Mouse (Mus musculus): ENCODE data around the gene Eral1. TPM values are rescaled to one million over a fixed set of nuclear protein-coding genes. Genes with fewer than 3 reads are reported as not detected.

Gene Eral1
- polyA plus RNA-seq, 1 experiment from 2014 or later = 32.4 TPM

DNA sequence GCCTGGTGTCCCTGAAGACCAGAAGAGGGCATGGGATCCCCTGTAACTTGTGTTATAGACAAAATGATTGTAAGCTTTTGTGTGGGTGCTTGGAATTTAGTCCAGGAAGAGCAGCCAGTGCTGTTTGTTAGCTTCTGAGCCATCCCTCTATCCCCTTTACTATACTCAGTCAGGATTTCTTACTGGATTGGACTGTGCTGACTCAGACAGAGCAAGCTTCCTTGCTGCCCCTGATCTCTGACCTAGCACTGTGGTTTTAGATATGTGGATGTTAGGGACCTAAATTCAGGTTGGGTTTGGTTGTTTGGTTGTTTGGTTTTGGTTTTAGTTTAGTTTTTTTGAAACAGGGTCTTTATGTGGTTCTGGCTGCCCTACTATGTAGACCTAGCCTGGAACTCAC is 38.3 kb upstream of the Eral1 start:
- Histone ChIP-seq H3K9ac (ENCODE audit: low read length) (no peak overlapping the region), H3K27me3 (replicated peaks; ENCODE audit: control insufficient read depth, insufficient read depth, low read length) (no peaks in the 10 kb centered on the region), H3K27ac (ENCODE audit: low read depth) (no peak overlapping the region), H3K4me1 (replicated peaks; ENCODE audit: control insufficient read depth, insufficient read depth, low read length) (peaks cover 17% of the 10 kb centered on the region; the same call in 1 of the 2 replicates), H3K4me2 (ENCODE audit: low read length) (no peak overlapping the region), H3K36me3 (ENCODE audit: control insufficient read depth, insufficient read depth, low read length) (no peaks in the 10 kb centered on the region), H3K4me3 (ENCODE audit: low read depth, low read length) (no peak overlapping the region), H3K9me3 (ENCODE audit: control insufficient read depth, low read length) (no peaks in the 10 kb centered on the region)
- DNase-seq (ENCODE audit: low spot score) = no peak
- ATAC-seq (replicated peaks; ENCODE audit: low FRiP score, low TSS enrichment, low read depth) = no peak

- Histone ChIP-seq H3K27ac (ENCODE audit: low read depth) (peak overlapping the region; percentile 3; the same call in 1 of the 2 replicates), H3K4me1 (replicated peaks; ENCODE audit: control insufficient read depth, insufficient read depth, low read length) (peaks cover 16% of the 10 kb centered on the region; the same call in 1 of the 2 replicates), H3K4me2 (ENCODE audit: low read length) (peak overlapping the region; percentile 70), H3K27me3 (replicated peaks; ENCODE audit: control insufficient read depth, insufficient read depth, low read length) (no peaks in the 10 kb centered on the region), H3K9me3 (ENCODE audit: control insufficient read depth, low read length) (no peaks in the 10 kb centered on the region), H3K4me3 (ENCODE audit: low read depth, low read length) (peak overlapping the region; percentile 62), H3K36me3 (ENCODE audit: control insufficient read depth, insufficient read depth, low read length) (no peaks in the 10 kb centered on the region), H3K9ac (ENCODE audit: low read length) (peak overlapping the region; percentile 61)
- 9% methylated on average over 5 of the region's 5 CpGs for WGBS
- ATAC-seq (replicated peaks; ENCODE audit: low FRiP score, low TSS enrichment, low read depth) = no peak
- no peak for DNase-seq (ENCODE audit: low spot score)
Observed at GRCm38 (mm10) chr11:78116146-78116410, 35.9 kb upstream of the Eral1 start.

- peak overlapping the region; percentile 62 for H3K4me3 ChIP-seq (ENCODE audit: low read depth, low read length)
- H3K4me1 ChIP-seq (replicated peaks; ENCODE audit: control insufficient read depth, insufficient read depth, low read length) = peaks cover 14% of the 10 kb centered on the region; the same call in 1 of the 2 replicates
- peak; percentile 92 for DNase-seq (ENCODE audit: low spot score)
- 1% methylated on average over 37 of the region's 37 CpGs for WGBS
- H3K27ac ChIP-seq (ENCODE audit: low read depth) = peak overlapping the region; percentile 57
- no peaks in the 10 kb centered on the region for H3K27me3 ChIP-seq (replicated peaks; ENCODE audit: control insufficient read depth, insufficient read depth, low read length)
- peak overlapping the region; percentile 70 for H3K4me2 ChIP-seq (ENCODE audit: low read length)
- ATAC-seq (replicated peaks; ENCODE audit: low FRiP score, low TSS enrichment, low read depth) = peak; percentile 100
- H3K9ac ChIP-seq (ENCODE audit: low read length) = peak overlapping the region; percentile 61
- no peaks in the 10 kb centered on the region for H3K36me3 ChIP-seq (ENCODE audit: control insufficient read depth, insufficient read depth, low read length)
- H3K9me3 ChIP-seq (ENCODE audit: control insufficient read depth, low read length) = no peaks in the 10 kb centered on the region
Observed at GRCm38 (mm10) chr11:78115367-78116145, 35.4 kb upstream of the Eral1 start.

- H3K36me3 ChIP-seq (ENCODE audit: control insufficient read depth, insufficient read depth, low read length) = no peaks in the 10 kb centered on the region
- H3K4me2 ChIP-seq (ENCODE audit: low read length) = peak overlapping the region; percentile 70
- 5% methylated on average over 19 of the region's 19 CpGs for WGBS
- H3K4me3 ChIP-seq (ENCODE audit: low read depth, low read length) = peak overlapping the region; percentile 62
- peak; percentile 54 for DNase-seq (ENCODE audit: low spot score)
- no peak for ATAC-seq (replicated peaks; ENCODE audit: low FRiP score, low TSS enrichment, low read depth)
- peak overlapping the region; percentile 61 for H3K9ac ChIP-seq (ENCODE audit: low read length)
- H3K9me3 ChIP-seq (ENCODE audit: control insufficient read depth, low read length) = no peaks in the 10 kb centered on the region
- peak overlapping the region; percentile 57 for H3K27ac ChIP-seq (ENCODE audit: low read depth)
- peaks cover 8% of the 10 kb centered on the region; the same call in 1 of the 2 replicates for H3K4me1 ChIP-seq (replicated peaks; ENCODE audit: control insufficient read depth, insufficient read depth, low read length)
- H3K27me3 ChIP-seq (replicated peaks; ENCODE audit: control insufficient read depth, insufficient read depth, low read length) = no peaks in the 10 kb centered on the region
Observed at GRCm38 (mm10) chr11:78114676-78115366, 34.6 kb upstream of the Eral1 start.

GRCm38 (mm10) chr11:78113616-78114015 is 33.4 kb upstream of the Eral1 start:
- H3K9me3 ChIP-seq (ENCODE audit: control insufficient read depth, low read length) = no peaks in the 10 kb centered on the region
- ATAC-seq (replicated peaks; ENCODE audit: low FRiP score, low TSS enrichment, low read depth) (no peak), DNase-seq (ENCODE audit: low spot score) (no peak)
- no peak overlapping the region for H3K27ac ChIP-seq (ENCODE audit: low read depth)
- no peaks in the 10 kb centered on the region for H3K27me3 ChIP-seq (replicated peaks; ENCODE audit: control insufficient read depth, insufficient read depth, low read length)
- H3K9ac ChIP-seq (ENCODE audit: low read length) = no peak overlapping the region
- peaks cover 7% of the 10 kb centered on the region; the same call in 1 of the 2 replicates for H3K4me1 ChIP-seq (replicated peaks; ENCODE audit: control insufficient read depth, insufficient read depth, low read length)
- no peak overlapping the region for H3K4me2 ChIP-seq (ENCODE audit: low read length)
- no peaks in the 10 kb centered on the region for H3K36me3 ChIP-seq (ENCODE audit: control insufficient read depth, insufficient read depth, low read length)
- no peak overlapping the region for H3K4me3 ChIP-seq (ENCODE audit: low read depth, low read length)
- 87% methylated on average over 2 of the region's 2 CpGs for WGBS

GRCm38 (mm10) chr11:78104501-78104900 is 24.3 kb upstream of the Eral1 start:
- no peaks in the 10 kb centered on the region for H3K27me3 ChIP-seq (replicated peaks; ENCODE audit: control insufficient read depth, insufficient read depth, low read length)
- no peak overlapping the region for H3K27ac ChIP-seq (ENCODE audit: low read depth)
- H3K36me3 ChIP-seq (ENCODE audit: control insufficient read depth, insufficient read depth, low read length) = peaks cover 13% of the 10 kb centered on the region; the same call in 1 of the 2 replicates
- WGBS = 96% methylated on average over 5 of the region's 5 CpGs
- no peak overlapping the region for H3K4me3 ChIP-seq (ENCODE audit: low read depth, low read length)
- no peaks in the 10 kb centered on the region for H3K4me1 ChIP-seq (replicated peaks; ENCODE audit: control insufficient read depth, insufficient read depth, low read length)
- H3K4me2 ChIP-seq (ENCODE audit: low read length) = no peak overlapping the region
- ATAC-seq (replicated peaks; ENCODE audit: low FRiP score, low TSS enrichment, low read depth) = no peak
- H3K9ac ChIP-seq (ENCODE audit: low read length) = no peak overlapping the region
- no peak for DNase-seq (ENCODE audit: low spot score)
- H3K9me3 ChIP-seq (ENCODE audit: control insufficient read depth, low read length) = no peaks in the 10 kb centered on the region

DNA sequence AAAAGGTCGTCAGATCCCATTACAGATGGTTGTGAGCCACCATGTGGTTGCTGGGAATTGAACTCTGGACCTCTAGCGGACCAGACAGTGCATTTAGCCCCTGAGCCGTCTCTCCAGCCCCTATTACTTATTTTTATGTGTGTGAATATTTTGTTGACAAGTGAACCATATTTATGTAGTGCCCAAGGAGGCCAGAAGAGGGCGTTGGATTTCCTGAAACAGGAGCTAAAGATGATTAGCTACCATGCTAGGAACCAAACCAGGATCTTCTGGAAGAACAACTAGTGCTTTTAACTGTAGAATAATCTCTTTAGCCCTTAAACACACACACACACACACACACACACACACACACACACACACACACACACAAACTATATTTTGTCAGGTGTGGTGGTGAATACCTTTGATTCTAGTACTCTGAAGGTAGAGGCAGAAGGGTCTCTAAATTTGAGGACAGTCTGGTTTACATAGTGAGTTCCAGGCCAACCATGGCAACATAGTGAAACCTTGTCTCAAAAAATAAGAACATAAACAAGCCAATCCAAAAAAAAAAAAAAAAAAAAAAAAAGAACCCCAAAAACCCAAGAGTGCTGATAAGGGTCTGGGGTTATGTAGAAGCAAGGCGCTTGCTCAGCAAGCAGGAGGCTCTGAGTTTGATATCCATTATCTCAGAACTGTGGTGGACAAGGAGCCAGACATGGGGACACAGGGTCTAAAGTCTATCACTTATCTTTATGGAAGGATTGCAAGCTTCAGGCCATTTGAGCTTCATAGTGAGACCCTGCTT is 23.0 kb upstream of the Eral1 start:
- peaks cover 13% of the 10 kb centered on the region; the same call in 1 of the 2 replicates for H3K36me3 ChIP-seq (ENCODE audit: control insufficient read depth, insufficient read depth, low read length)
- no peaks in the 10 kb centered on the region for H3K4me1 ChIP-seq (replicated peaks; ENCODE audit: control insufficient read depth, insufficient read depth, low read length)
- no peaks in the 10 kb centered on the region for H3K9me3 ChIP-seq (ENCODE audit: control insufficient read depth, low read length)
- WGBS = 66% methylated on average over 5 of the region's 5 CpGs
- DNase-seq (ENCODE audit: low spot score) = no peak
- no peak overlapping the region for H3K4me3 ChIP-seq (ENCODE audit: low read depth, low read length)
- H3K9ac ChIP-seq (ENCODE audit: low read length) = no peak overlapping the region
- no peaks in the 10 kb centered on the region for H3K27me3 ChIP-seq (replicated peaks; ENCODE audit: control insufficient read depth, insufficient read depth, low read length)
- no peak for ATAC-seq (replicated peaks; ENCODE audit: low FRiP score, low TSS enrichment, low read depth)
- no peak overlapping the region for H3K4me2 ChIP-seq (ENCODE audit: low read length)
- no peak overlapping the region for H3K27ac ChIP-seq (ENCODE audit: low read depth)

DNA sequence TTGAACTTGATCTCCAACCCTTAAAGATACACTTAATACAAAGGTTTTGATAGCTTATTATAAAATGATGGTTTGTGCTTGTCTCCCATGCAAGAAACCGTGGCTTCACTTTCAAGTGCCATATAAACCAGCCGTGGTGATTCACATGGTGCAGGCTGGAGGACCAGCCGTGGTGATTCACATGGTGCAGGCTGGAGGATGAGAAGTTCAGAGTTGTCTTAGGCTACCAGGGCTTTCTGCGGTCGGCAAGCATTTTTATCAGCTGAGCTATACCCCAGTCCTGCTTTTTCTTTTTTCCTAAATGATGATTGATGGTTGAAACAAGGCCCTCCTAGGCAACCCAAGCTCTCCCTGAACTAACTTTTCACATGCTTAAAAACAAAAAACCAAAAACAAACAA is 22.0 kb upstream of the Eral1 start:
- no peak for DNase-seq (ENCODE audit: low spot score)
- ATAC-seq (replicated peaks; ENCODE audit: low FRiP score, low TSS enrichment, low read depth) = no peak
- no peak overlapping the region for H3K9ac ChIP-seq (ENCODE audit: low read length)
- H3K4me2 ChIP-seq (ENCODE audit: low read length) = no peak overlapping the region
- H3K27me3 ChIP-seq (replicated peaks; ENCODE audit: control insufficient read depth, insufficient read depth, low read length) = no peaks in the 10 kb centered on the region
- no peaks in the 10 kb centered on the region for H3K9me3 ChIP-seq (ENCODE audit: control insufficient read depth, low read length)
- H3K4me1 ChIP-seq (replicated peaks; ENCODE audit: control insufficient read depth, insufficient read depth, low read length) = 0 out of 2 replicates have a peak, but pooled peaks cover 2% of the 10 kb centered on the region
- peaks cover 13% of the 10 kb centered on the region; the same call in 1 of the 2 replicates for H3K36me3 ChIP-seq (ENCODE audit: control insufficient read depth, insufficient read depth, low read length)
- no peak overlapping the region for H3K27ac ChIP-seq (ENCODE audit: low read depth)
- WGBS = 90% methylated on average over 5 of the region's 5 CpGs
- no peak overlapping the region for H3K4me3 ChIP-seq (ENCODE audit: low read depth, low read length)

Data from intestine, embryonic 14.5 days (tissue).